Mouse (Mus musculus) mature B cell (primary cell): ENCODE data around the gene Ttc22.

Experiments used
- in situ Hi-C: fragments of 300-500 bp; cut with MboI; formaldehyde crosslinking; loops from 2 replicates; pipeline ENCODE4 v1.14.3; 2019

Ttc22 gene

GRCm38 (mm10) chr4:106615637-106616036 is 6.6 kb upstream of the Ttc22 start:
- in situ Hi-C loops: no loop called here

- in situ Hi-C loops: no loop called here
These were observed 5.2 kb upstream of the Ttc22 start, which contains the start of gene Lexm for GRCm38 (mm10) chr4:106617056-106617455. Lexm (minus strand) TSS chr4:106617241.

- in situ Hi-C loops: no loop called here
These were observed 3.3 kb upstream of the Ttc22 start for GRCm38 (mm10) chr4:106618898-106619297.

GRCm38 (mm10) chr4:106621428-106621827 is 804 bp upstream of the Ttc22 start:
- in situ Hi-C loops: no loop called here

- in situ Hi-C loops: no loop called here
These were observed 480 bp downstream of the Ttc22 start for GRCm38 (mm10) chr4:106622712-106623111.

- in situ Hi-C loops: no loop called here
These were observed 2.0 kb downstream of the Ttc22 start for GRCm38 (mm10) chr4:106624271-106624670.

GRCm38 (mm10) chr4:106627809-106628208 is 5.6 kb downstream of the Ttc22 start:
- in situ Hi-C loops: no loop called here

GRCm38 (mm10) chr4:106628650-106629360 is 6.6 kb downstream of the Ttc22 start:
- in situ Hi-C loops: no loop called here

GRCm38 (mm10) chr4:106629374-106629773 is 7.1 kb downstream of the Ttc22 start:
- in situ Hi-C loops: no loop called here

- in situ Hi-C loops: loop anchor here (10.0 kb wide), 1 partner anchor 74 kb away; no protein-coding TSS in a partner anchor
These were observed 8.3 kb downstream of the Ttc22 start for GRCm38 (mm10) chr4:106630333-106631220.

GRCm38 (mm10) chr4:106632313-106632712 is 10.1 kb downstream of the Ttc22 start:
- in situ Hi-C loops: loop anchor here (10.0 kb wide), 1 partner anchor 72 kb away; no protein-coding TSS in a partner anchor

GRCm38 (mm10) chr4:106633281-106634085 is 11.3 kb downstream of the Ttc22 start:
- in situ Hi-C loops: loop anchor here (10.0 kb wide), 1 partner anchor 71 kb away; no protein-coding TSS in a partner anchor

- in situ Hi-C loops: loop anchor here (10.0 kb wide), 1 partner anchor 71 kb away; no protein-coding TSS in a partner anchor
These were observed 11.9 kb downstream of the Ttc22 start for GRCm38 (mm10) chr4:106634086-106634479.

- in situ Hi-C loops: no loop called here
These were observed 21.4 kb downstream of the Ttc22 start for GRCm38 (mm10) chr4:106643483-106644217.

GRCm38 (mm10) chr4:106644218-106644610 is 22.0 kb downstream of the Ttc22 start:
- in situ Hi-C loops: no loop called here

- in situ Hi-C loops: no loop called here
These were observed 23.6 kb downstream of the Ttc22 start for GRCm38 (mm10) chr4:106645797-106646196.

- in situ Hi-C loops: no loop called here
These were observed 24.9 kb downstream of the Ttc22 start for GRCm38 (mm10) chr4:106647137-106647536.

- in situ Hi-C loops: no loop called here
These were observed 28.7 kb downstream of the Ttc22 start, which contains the start of gene Pars2 for GRCm38 (mm10) chr4:106650833-106651527. Pars2 (plus strand) TSS chr4:106651069.

GRCm38 (mm10) chr4:106652546-106652945 is 30.3 kb downstream of the Ttc22 start:
- in situ Hi-C loops: no loop called here

GRCm38 (mm10) chr4:106653051-106653450 is 30.8 kb downstream of the Ttc22 start:
- in situ Hi-C loops: no loop called here
